Mouse (Mus musculus) gastrocnemius, postnatal 36 days (tissue): ENCODE results near the gene Tlx3. TPM values are rescaled to one million over a fixed set of nuclear protein-coding genes. Genes with fewer than 3 reads are reported as not detected.

Source experiments
- DNase-seq, 2 experiments: peaks; one replicate each; pipeline ENCODE4 v3.0.0; 2022
- intact Hi-C: fragments of 180-260 bp; cut with DNase I; formaldehyde crosslinking; loops from one replicate; pipeline ENCODE4 v1.15.1; 2025
- long read RNA-seq, 2 experiments: library from polyadenylated mRNA; stranded (forward); transcript quantifications; one replicate each; pipeline ENCODE4 v2.0.0; 2021
- total RNA-seq, 2 experiments: library from RNA; stranded (reverse); gene quantifications; 2 replicates each; pipeline ENCODE4 v1.2.3; 2021

Gene Tlx3
- not detected for total RNA-seq
- long read RNA-seq, experiment 1, result 0 reads
- long read RNA-seq, experiment 2, result 0 reads

DNA sequence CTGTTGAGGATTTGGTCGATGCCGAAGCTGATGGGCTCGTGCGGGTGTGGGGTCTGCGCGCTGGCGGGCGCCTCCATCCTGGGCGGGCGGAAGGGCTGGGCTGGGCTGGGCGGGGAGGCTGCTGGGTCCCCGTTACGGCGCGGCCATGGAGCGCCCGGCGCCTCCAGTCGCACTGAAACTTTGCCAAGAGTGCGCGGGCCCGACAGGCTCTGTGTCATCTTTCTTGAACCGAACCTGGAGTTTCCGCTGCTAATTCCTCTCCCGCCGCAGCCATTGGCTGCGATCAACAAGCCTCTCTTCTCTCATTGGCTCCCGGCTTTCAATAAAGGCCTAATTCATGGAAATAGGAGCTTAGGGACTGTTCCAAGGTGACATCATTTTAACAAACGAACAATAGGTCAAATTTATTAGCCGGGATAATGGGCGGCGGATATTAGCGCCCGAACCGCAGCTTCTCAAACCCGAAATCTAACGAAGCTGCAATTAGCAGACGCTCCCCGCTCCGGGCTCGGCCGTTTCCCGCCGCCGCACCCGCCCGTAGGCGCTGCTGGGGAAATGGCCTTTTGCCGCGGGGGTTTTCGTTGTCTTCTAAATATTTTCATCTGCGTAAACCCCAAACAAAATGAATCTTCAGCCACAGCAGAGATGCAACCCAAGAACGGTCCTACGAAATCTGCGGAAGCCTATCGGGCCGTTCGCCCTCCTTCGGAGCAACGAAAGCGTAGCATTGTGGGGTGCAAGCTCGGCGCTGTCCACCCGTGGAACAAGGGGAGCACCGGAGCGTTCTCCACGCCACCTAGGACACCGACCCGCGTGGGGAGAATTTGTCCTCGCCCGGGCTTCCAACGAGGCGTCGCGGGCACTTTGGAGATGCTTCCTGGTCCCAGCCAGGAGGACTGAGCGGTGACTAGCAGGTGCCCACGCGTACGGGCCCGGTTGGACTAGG is at the start of gene Tlx3:
TSS of gene Tlx3 (minus strand) at position 207 of the 946 bp plus-strand sequence.
- intact Hi-C loops, result no loop called here
- DNase-seq, result peak in 1 of 2 experiments; percentile 36

DNA sequence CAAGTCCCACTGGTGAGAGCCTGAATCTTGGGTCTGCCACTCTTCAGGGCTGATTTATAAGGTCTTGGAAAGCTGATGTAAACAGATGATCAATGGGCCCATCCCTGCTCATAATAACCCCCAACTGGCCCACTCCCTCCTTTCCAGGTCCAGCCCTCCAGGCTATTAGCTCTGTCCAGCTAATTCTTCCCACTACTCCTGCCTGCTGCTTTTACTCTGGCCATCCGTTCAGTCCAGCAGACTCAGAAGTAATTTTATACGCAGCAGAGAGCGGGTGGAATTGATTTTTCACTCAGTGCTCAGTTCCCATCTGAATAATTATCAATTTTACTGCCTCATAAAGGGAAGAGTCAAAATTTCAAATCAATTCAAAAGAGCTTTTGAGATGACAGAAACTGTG is 36.9 kb upstream of the Tlx3 start:
- intact Hi-C loops, result no loop called here

DNA sequence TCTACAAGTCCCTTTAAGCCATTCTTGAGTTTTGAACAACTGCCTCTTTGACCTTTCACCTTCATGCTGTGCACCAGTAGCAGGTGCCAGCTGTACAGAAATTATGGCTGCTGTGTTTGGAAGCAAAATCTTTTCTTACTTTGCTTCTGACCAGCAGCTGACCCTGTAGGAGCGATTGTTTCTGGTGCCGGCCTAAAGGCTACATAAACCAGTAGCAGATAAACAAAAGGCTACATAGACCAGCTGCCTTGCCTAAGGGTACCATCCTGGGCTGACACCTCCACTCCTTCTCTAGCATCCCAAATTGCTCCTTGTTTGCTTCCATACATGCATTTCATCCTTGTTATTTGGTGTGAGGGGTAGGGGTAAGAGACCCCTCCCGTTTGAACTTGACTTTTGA is 30.7 kb upstream of the Tlx3 start:
- DNase-seq, result no peak
- intact Hi-C loops, result no loop called here

More for the DNA sequence above, 36.9 kb upstream of the Tlx3 start:
- no peak for DNase-seq

DNA sequence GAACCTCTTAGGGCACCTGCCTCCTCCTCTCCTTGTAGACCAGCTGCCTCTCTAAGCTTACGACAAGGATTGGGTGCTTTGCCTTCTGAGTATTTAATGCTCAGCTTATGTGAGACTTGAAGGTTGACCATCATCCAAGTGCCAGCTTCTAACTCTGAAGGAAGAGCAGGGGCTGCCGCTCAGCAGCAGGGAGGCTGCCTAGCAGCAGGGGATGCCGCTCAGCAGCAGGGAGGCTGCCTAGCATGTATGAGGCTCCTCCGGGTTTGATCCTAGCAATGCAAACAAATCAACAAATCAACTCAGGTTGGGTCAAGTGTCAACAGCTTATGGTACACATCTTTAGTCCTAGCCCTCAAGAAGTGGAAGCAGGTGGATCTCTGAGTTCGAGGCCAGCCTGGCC is 28.7 kb upstream of the Tlx3 start:
- intact Hi-C loops, result no loop called here
- no peak for DNase-seq

DNA sequence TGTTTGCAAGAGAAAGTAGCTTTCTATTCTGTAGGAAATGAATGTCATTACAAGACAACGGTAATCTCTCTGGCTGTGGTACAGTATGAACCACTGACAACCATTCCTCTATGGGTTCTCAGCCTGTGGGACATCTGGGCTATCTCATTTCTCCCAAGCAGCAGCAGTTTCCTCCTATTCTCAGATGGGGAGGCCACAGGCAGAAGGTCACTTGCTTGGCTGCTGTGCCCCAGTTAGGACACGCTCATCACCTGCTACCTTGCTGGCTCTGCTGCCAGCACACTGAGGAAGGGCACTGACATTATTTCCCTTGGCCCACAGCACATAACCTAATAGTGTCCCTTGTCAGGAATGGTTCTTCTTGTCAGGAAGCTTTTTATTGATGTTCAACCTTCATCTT is 24.8 kb upstream of the Tlx3 start:
- intact Hi-C loops, result no loop called here
- DNase-seq, result no peak

DNA sequence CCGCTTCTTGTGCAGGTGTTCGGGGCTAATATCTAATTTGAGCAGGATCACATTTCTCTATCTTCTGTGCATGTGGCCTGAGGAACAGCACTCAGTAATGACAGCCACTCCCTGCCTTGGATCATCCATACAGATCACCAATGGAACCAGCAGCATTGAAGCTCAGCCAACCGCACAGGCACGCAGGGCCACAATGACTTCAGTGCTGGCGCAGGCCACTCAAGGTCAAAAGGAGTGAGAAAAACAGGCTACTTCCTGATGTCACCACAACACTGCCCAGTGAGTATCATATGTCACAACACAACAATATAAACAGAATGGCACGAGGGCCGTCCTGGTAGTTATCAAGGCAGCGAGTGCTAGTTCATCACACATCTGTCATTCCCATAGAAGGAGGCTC is 23.1 kb upstream of the Tlx3 start:
- no peak for DNase-seq
- intact Hi-C loops, result no loop called here

DNA sequence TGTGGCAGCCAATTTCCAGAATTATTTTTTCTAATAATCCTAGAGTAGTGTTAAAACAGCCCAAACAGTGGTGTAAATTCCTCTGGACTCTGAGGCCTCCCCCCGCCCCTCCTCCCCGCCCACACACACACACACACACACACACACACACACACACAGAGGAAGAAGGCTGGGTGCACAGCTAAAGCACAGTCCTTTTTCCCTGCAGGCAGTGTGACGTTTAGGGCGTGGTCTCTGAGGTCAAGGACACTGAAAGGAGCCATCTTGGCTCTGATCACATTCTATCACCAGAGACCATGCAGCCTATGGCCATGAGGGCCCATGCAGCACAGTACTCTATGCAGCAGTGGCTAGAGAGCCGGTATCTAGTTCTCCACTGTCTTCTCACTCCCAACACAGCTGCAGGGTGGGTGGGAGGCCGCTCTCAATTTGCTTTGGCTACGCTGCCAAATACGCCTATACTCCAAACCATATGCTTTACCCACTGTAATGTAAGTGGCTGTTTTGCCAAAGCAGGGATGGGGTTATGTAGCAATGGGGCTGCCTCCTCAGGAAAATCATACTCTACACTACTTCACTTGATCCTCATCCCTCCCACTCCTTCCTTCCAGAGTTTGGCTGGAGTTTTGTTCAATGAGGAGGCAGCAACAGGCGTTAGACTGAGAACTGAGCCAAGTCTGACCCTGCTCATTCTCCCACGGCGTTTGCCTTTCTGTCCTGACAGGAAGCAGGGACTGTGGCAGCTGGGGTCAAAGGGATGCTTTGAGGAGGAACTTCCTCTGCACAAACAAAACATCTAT is 18.4 kb upstream of the Tlx3 start:
- intact Hi-C loops, result no loop called here
- no peak for DNase-seq

DNA sequence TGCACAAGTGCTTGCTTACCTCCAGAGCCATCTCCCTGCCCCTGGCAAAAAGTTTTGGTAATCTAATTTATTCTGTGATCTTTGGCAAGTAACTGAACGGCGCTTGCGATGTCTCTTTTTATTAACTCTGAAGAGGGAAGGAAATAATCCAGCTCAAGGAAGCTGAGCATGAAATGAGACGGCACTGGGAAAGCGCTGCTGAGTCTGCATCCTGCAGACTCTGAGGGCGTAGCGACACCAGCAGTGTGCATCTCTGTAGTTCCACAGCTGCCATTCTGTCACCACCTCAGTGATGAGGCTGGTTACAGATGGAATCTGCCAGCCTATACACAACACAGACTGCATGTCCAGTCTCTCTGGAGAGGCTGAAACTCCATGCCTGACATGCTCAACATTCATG is 17.4 kb upstream of the Tlx3 start:
- intact Hi-C loops, result no loop called here
- DNase-seq, result no peak

DNA sequence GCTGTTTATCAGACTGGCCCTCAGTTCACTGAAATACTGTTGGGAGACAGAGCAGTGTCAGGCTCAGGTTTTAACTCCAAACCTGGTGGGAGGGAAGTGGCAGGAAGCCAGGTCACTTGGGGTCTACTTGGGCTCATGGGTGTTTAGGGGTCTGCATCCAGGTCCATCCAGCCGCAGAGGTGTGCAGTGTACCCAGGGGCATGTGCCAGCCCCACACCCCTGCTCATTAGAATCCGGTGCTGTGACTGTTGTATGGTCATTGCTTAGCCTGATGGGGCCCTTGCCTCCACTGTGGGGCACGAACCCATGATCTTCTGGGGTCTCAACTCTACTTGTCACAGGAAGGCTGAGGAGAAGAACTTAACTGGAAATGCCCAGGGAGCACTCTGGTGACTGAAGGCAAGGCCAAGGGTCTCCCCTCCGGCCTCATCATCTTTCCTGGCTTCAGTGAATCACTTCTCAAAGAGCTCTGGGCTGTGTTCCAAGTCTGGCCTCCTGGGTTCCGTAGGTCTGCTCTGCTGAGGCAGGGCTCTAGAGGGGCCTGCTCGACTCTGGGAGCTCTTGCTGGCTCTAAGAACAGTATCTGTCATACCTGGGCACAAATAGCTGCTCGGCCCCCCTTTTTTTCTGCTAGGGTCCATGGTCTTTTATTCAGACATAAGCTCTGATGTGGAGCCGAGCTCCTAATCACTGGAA is 14.1 kb upstream of the Tlx3 start:
- no peak for DNase-seq
- intact Hi-C loops, result loop anchor here (5.0 kb wide), 1 partner anchor 2000 kb away; no protein-coding TSS in a partner anchor

DNA sequence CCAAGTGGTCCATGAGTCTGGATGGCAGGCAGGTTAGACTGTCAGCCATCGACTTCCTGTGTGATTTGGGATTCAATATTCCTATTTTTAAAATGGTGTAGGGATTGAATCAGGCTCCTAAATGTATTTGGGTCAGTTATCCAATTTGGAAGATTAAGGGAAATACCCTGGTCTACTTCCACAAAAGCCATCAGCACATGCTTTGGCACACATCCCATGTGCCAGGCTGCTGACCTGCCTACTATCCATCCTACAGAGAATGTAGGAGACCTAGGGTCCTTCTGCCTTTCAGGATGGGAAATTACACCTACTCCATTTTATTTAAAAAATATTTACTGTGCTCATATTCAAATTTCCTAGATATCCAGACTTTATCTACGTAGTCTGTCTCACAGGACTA is 4.0 kb upstream of the Tlx3 start:
- intact Hi-C loops, result no loop called here
- DNase-seq, result no peak

DNA sequence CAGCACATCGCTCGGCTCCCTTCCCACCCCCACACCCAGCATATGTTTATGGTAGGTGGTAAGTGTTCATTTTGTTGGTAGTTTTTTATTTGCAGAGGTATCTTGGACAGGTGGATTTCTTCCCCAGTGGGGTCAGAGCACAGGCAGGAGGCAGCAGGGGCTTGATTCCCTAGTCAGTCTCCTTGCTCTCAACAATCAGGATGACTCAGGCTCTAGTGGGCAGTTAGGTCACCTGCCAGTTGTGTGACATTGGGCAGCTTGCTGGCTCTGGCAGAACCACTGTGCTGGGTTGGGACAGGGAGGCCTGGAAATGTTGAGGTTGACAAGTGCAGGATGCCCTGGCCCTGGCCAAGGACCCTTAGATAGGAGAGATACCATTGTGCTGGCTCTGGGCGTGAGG is 1.6 kb upstream of the Tlx3 start:
- intact Hi-C loops, result no loop called here

DNA sequence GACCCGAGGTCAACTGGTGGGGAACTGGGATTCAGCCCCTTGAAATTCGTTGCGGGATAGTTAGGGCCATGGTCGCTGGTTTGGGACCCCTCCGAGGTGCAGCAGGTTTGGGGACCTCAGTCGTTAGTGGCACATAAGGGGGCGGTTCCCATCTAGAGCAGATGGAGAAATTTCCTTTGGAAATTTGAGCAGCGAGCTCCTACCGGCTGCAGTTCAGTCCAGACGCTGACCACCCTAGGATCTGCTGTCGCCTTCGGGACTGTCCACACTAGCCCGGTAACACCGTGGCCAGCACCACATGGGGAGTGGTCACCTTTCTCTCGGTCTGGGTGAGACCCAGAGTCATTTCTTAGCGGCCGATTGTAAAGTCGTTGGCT is 928 bp upstream of the Tlx3 start:
- intact Hi-C loops, result no loop called here
- DNase-seq, result no peak

More for the DNA sequence above, 1.6 kb upstream of the Tlx3 start:
- DNase-seq, result no peak

DNA sequence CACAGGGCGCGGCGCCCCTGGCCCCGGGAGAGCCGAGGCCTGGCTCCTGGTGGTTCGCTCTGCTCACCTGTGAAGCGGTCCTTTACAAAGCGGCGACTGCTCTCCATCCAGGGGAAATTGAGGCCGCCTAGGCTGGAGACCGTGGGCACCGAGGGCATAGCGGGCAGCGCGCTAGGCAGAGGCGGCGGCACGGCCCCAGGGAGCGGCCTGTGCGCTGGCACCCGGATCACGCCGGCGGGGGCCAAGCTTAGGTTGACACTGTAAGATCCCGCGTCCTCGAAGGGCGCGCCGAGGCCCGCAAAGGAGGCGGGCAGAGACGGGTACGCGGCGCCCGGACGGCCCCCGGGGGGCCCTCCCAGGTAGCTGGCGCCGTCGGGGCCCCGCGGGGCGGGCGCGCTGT is 417 bp downstream of the Tlx3 start:
- intact Hi-C loops, result no loop called here
- DNase-seq, result no peak

DNA sequence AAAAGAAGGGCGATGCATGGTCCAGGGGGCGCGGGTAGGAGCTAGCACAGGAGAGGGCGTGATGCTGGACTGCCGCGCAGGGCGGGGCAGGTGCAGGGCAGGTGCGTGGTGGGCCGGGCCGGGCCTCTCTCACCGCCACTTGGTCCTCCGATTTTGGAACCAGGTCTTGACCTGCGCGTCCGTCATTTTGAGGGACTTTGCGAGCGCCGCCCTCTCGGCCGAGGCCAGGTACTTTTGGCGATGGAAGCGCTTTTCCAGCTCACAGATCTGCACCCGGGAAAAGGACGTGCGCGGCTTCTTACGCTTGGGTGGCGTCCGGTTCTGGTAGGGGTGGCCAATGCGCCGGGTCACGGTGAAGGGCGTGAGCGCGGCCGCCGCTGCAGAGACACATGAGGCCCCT is 1.1 kb downstream of the Tlx3 start:
- DNase-seq, result no peak
- intact Hi-C loops, result no loop called here

DNA sequence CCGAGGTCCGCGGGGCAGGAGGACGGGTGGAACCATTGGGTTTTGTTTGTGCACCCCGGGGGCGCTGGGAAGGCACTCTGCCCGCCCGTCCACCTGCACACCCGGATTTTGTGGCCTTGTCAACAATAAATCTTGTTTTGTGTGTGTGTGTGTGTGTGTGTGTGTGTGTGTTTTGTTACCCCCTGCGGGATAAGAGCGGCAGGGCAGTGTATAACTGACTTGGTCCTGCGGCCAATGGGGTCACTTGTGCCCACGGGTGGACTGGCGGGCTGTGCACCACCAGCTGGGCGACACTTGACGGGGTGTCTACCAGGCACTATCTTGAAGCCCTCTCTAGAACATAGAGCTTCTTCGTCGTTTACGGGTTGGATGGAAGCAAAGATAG is 1.8 kb downstream of the Tlx3 start:
- DNase-seq, result no peak
- intact Hi-C loops, result no loop called here

DNA sequence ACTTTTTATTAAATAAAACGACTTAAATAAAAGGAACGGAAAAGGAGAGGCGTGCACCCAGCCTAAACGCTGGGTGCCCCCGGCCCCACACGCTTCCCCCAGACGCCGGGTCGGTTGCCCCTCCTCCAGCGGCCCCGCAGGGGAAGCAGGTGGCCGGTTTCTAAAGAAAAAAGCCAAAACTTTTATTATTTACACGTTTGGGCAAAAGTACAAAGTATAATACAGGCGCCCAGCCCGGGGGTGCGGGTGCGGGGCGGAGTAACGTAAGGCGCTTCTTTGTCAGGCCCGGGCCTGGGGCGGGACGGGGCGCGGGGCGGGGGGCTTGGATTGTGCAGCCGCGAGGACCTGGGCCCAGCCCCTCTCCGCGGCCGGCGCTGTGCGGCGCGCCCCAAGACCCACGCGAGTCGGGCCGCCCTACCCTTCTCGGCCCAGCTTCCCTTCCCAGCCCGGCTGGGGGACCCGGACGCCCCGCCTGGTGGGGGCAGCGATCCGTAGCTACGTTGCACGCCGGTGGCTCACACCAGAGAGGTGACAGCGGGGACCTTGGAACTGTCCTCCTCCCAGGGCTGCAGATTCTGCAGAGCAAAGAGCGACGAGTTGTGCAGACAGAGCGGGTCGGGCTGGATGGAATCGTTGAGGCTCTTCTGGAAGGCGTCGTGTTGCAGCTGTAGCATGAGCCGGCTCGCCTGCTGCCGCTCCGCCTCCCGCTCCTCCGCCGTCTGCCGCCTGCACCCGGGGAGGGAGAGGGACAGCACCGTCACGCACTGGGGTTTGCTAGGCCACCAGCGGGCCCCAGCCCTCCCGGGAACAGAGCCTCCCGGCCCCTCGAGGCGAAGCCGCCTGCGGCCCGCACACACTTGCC is 2.4 kb downstream of the Tlx3 start:
- intact Hi-C loops, result no loop called here
- no peak for DNase-seq

DNA sequence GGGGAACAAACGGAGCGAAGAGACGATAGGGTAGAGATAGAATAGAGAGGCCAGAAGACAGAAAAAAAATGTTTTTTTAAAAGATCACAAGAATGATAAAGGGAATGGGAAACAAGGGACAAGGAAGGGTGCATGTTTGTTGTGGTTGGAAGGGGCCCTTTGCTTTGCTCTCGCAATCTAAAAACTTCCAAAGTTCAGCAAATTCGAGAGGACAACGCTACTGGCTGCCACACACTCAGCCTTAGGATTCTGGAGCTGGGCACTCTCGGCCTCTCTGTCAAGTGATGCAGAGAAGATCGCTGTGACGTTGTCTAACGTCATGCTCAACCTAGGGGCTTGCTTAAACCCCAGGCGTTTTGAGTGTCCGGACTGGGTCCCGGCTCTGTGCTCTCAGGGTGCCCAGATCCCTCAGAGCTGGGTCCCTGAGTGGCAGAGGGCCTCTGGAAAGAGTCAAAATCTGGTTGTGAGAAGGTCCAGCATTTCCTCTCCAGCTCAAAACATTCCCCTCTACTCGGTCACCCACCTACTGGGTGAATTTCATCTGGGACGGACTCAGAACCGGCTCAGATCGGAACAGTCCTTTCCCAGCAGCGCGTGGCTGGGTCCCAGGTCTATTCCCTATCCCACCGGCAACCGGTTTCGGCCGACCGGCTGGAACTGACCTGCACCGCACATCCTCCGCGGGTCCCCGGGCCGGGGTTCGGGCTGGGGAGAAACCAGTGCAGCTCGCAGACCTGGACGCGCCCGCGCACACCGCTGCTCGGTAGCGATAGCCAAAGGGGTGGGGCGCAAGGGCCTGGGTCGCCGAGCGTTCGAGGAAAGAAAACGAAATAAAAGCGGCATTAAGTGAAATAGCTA is 3.3 kb downstream of the Tlx3 start:
- no peak for DNase-seq
- intact Hi-C loops, result no loop called here

DNA sequence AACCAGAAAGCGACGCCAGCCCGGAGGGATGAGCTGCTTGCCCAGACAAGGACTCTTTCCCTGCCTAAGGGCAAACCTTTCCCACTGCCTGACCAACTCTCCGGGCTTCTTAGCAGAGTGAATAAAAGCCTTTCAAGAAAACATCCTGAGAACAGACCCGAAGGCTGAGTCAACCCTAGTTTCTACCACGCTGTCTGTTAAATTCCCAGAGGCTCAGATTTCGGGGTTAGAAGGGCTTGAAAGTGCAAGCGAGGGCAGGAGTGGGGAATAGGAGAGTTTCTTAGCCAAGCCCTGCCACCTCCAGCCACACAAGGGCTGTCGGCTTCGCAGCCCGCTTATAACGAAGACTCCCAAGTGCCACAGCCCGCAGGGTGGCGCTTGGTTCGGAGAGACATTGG is 4.3 kb downstream of the Tlx3 start:
- DNase-seq, result no peak

More for the DNA sequence above, 4.3 kb downstream of the Tlx3 start:
- intact Hi-C loops, result no loop called here
